Mouse (Mus musculus): Measurements from ENCODE around the gene Ass1.
"Not testable (repeated sequence)": the region's sequence is repeated elsewhere in the genome, so short reads cannot be mapped to it uniquely, and the experiment has no call there.

Gene Ass1

GRCm38 (mm10) chr2:31537054-31537453 lies 67.0 kb downstream of the Ass1 start:
- no peak for DNase-seq (ENCODE audit: low spot score in 2 of 2)

- no peak for DNase-seq (ENCODE audit: low spot score in 2 of 2)
These were observed 68.7 kb downstream of the Ass1 start for GRCm38 (mm10) chr2:31538745-31539144.

GRCm38 (mm10) chr2:31541581-31541980 lies 71.6 kb downstream of the Ass1 start:
- no peak for DNase-seq (ENCODE audit: low spot score in 2 of 2)

GRCm38 (mm10) chr2:31547726-31548125 lies 77.7 kb downstream of the Ass1 start:
- DNase-seq (ENCODE audit: low spot score in 2 of 2) = no peak

GRCm38 (mm10) chr2:31550503-31550902 lies 80.5 kb downstream of the Ass1 start:
- DNase-seq (ENCODE audit: low spot score in 2 of 2) = no peak

GRCm38 (mm10) chr2:31551351-31551750 lies 81.3 kb downstream of the Ass1 start:
- not testable (repeated sequence) for DNase-seq (ENCODE audit: low spot score in 2 of 2)

- DNase-seq (ENCODE audit: low spot score in 2 of 2) = peak in 1 of 2 experiments; percentile 14
These were observed 82.0 kb downstream of the Ass1 start for GRCm38 (mm10) chr2:31551971-31552370.

- no peak for DNase-seq (ENCODE audit: low spot score in 2 of 2)
These were observed 84.6 kb downstream of the Ass1 start for GRCm38 (mm10) chr2:31554619-31555018.

Measured in right cerebral cortex, adult 2 months (tissue).